Mouse (Mus musculus) spleen, adult 12 weeks (tissue): ENCODE results near the gene Eri2.
A peak's percentile ranks its signal among the peaks of the same experiment; 100 is the strongest.

Experiments used
- DNase-seq: peaks from one replicate; pipeline ENCODE4 v3.0.0; 2022; ENCODE audit warnings: low spot score

The Eri2 gene

GRCm38 (mm10) chr7:119793586-119794250 lies at the start of gene Eri2, which contains the start of gene Rexo5:
Gene Eri2 (minus strand): TSS chr7:119794058.
Gene Rexo5 (plus strand): TSS chr7:119794006.
- peak; percentile 77 for DNase-seq

- no peak for DNase-seq
Measured at GRCm38 (mm10) chr7:119841820-119842449, 48.1 kb upstream of the Eri2 start.

- DNase-seq: no peak
Measured at GRCm38 (mm10) chr7:119835996-119836777, 42.3 kb upstream of the Eri2 start.

- DNase-seq: no peak
Measured at GRCm38 (mm10) chr7:119835371-119835770, 41.5 kb upstream of the Eri2 start.

- DNase-seq: no peak
Measured at GRCm38 (mm10) chr7:119808723-119809122, 14.9 kb upstream of the Eri2 start.

GRCm38 (mm10) chr7:119807396-119807795 lies 13.5 kb upstream of the Eri2 start:
- no peak for DNase-seq

- DNase-seq: no peak
Measured at GRCm38 (mm10) chr7:119800991-119801390, 7.1 kb upstream of the Eri2 start.

GRCm38 (mm10) chr7:119800488-119800887 lies 6.6 kb upstream of the Eri2 start:
- no peak for DNase-seq

- DNase-seq: no peak
Measured at GRCm38 (mm10) chr7:119795311-119795710, 1.5 kb upstream of the Eri2 start.

- DNase-seq: peak; percentile 10
Measured at GRCm38 (mm10) chr7:119794251-119794638, 387 bp upstream of the Eri2 start.

- DNase-seq: no peak
Measured at GRCm38 (mm10) chr7:119789024-119789423, 4.8 kb downstream of the Eri2 start.

GRCm38 (mm10) chr7:119784908-119785307 lies 8.9 kb downstream of the Eri2 start:
- DNase-seq: no peak

GRCm38 (mm10) chr7:119783453-119783852 lies 10.4 kb downstream of the Eri2 start:
- no peak for DNase-seq

- no peak for DNase-seq
Measured at GRCm38 (mm10) chr7:119769895-119770294, 24.0 kb downstream of the Eri2 start.

GRCm38 (mm10) chr7:119766996-119767395 lies 26.9 kb downstream of the Eri2 start:
- no peak for DNase-seq

- DNase-seq: no peak
Measured at GRCm38 (mm10) chr7:119764377-119764776, 29.5 kb downstream of the Eri2 start.

GRCm38 (mm10) chr7:119762166-119762697 lies 31.6 kb downstream of the Eri2 start:
- no peak for DNase-seq

- no peak for DNase-seq
Measured at GRCm38 (mm10) chr7:119760527-119760951, 33.3 kb downstream of the Eri2 start, which contains the start of gene Acsm3. Gene Acsm3 (plus strand): TSS chr7:119760923.

GRCm38 (mm10) chr7:119753696-119754095 lies 40.2 kb downstream of the Eri2 start:
- no peak for DNase-seq

- DNase-seq: no peak
Measured at GRCm38 (mm10) chr7:119749942-119750341, 43.9 kb downstream of the Eri2 start.

GRCm38 (mm10) chr7:119748761-119749160 lies 45.1 kb downstream of the Eri2 start:
- DNase-seq: no peak

- no peak for DNase-seq
Measured at GRCm38 (mm10) chr7:119745869-119746268, 48.0 kb downstream of the Eri2 start.

GRCm38 (mm10) chr7:119744321-119744720 lies 49.5 kb downstream of the Eri2 start:
- DNase-seq: no peak
